Mouse (Mus musculus): ENCODE measurements around the gene Ankrd10.

GRCm38 (mm10) chr8:11661969-11662368 is 26.4 kb upstream of the Ankrd10 start:
- TF ChIP-seq CTCF (conservative IDR thresholded peaks at IDR 0.05; ENCODE audit: insufficient read depth, insufficient read length, low read depth, low read length) (no peak), POLR2A (IDR thresholded peaks at IDR 0.05; ENCODE audit: low read depth, low read length) (no peak)

Measured in kidney, adult 2 months (tissue).